In the genomic region with DNA sequence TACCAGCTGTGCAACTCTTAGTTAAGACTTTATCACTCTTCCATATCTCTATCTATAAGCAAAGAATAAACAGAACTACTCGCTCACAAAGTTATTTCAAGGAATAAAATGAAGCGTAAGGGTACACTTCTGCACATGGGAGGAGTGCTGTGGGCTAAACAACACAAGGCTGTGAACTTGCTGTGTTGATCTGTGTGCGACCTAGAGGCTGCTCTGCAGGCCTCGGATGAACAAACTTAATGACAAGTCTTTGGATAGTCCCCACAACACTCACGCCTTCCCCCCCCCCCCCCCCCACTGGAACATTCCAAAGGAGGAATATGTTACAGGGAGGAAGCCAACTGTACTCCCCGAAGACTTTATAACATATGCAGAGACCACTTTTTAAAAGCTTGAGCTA, we compare ENCODE assay signal across 8 mouse cellular contexts. TPM values are rescaled to one million over a fixed set of nuclear protein-coding genes. Genes with fewer than 3 reads are reported as not detected.
DNase-seq lines count a peak whose midpoint lies in the region; ATAC-seq and TF ChIP-seq lines count a peak whose summit lies in the region.

A gene (plus strand): TSS at position 336 of the 400 bp plus-strand sequence.

- no peaks in the 10 kb centered on the region for H3K27me3 ChIP-seq in lung, embryonic 14.5 days (ENCODE audit: insufficient read depth, low read length)
- H3K27me3 ChIP-seq in embryonic facial prominence, embryonic 15.5 days: no peaks in the 10 kb centered on the region
- H3K27me3 ChIP-seq in limb, embryonic 10.5 days (ENCODE audit: low read depth, poor library complexity, severe bottlenecking): no peaks in the 10 kb centered on the region
- H3K27me3 ChIP-seq in neural tube, embryonic 15.5 days (replicated peaks): no peaks in the 10 kb centered on the region

- H3K27ac ChIP-seq in lung, embryonic 14.5 days (ENCODE audit: low read depth): peak within 1 kb of the TSS; percentile 97
- peak within 1 kb of the TSS; percentile 91 for H3K27ac ChIP-seq in embryonic facial prominence, embryonic 15.5 days (replicated peaks)
- peak within 1 kb of the TSS; percentile 96 for H3K27ac ChIP-seq in limb, embryonic 10.5 days
- H3K27ac ChIP-seq in neural tube, embryonic 15.5 days (replicated peaks): peak within 1 kb of the TSS; percentile 78

- TF ChIP-seq CTCF in lung, embryonic 14.5 days (IDR thresholded peaks at IDR 0.05; ENCODE audit: low read depth): no peak

- H3K4me1 ChIP-seq in lung, embryonic 14.5 days (ENCODE audit: insufficient read depth): no peaks in the 10 kb centered on the region
- no peaks in the 10 kb centered on the region for H3K4me1 ChIP-seq in embryonic facial prominence, embryonic 15.5 days
- H3K4me1 ChIP-seq in limb, embryonic 10.5 days: no peaks in the 10 kb centered on the region; the same call in 1 of the 2 replicates
- peaks cover 3% of the 10 kb centered on the region; the same call in 1 of the 2 replicates for H3K4me1 ChIP-seq in neural tube, embryonic 15.5 days

- no peaks in the 10 kb centered on the region for H3K9me3 ChIP-seq in lung, embryonic 14.5 days (ENCODE audit: low read depth, low read length)
- H3K9me3 ChIP-seq in embryonic facial prominence, embryonic 15.5 days (replicated peaks): no peaks in the 10 kb centered on the region
- H3K9me3 ChIP-seq in limb, embryonic 10.5 days (replicated peaks): no peaks in the 10 kb centered on the region
- no peaks in the 10 kb centered on the region for H3K9me3 ChIP-seq in neural tube, embryonic 15.5 days (replicated peaks)

- H3K9ac ChIP-seq in lung, embryonic 14.5 days: peak within 1 kb of the TSS; percentile 86
- peak within 1 kb of the TSS; percentile 73 for H3K9ac ChIP-seq in embryonic facial prominence, embryonic 15.5 days
- H3K9ac ChIP-seq in neural tube, embryonic 15.5 days (replicated peaks): peak within 1 kb of the TSS; percentile 79

- DNase-seq in lung, embryonic 14.5 days: no peak
- DNase-seq in lung, postnatal 25 days (ENCODE audit: low spot score): no peak
- DNase-seq in limb, embryonic 10.5 days (ENCODE audit: low spot score): no peak
- no peak for DNase-seq in adrenal gland, adult (ENCODE audit: inconsistent age in 2 of 2, low spot score in 1 of 2)
- DNase-seq in cerebellum, adult 11 months: no peak
- no peak for DNase-seq in ovary, adult 18-20 months (ENCODE audit: low spot score)

- H3K4me3 ChIP-seq in lung, embryonic 14.5 days (ENCODE audit: low read depth, low read length): peak within 1 kb of the TSS; percentile 75
- H3K4me3 ChIP-seq in embryonic facial prominence, embryonic 15.5 days (replicated peaks): peak within 1 kb of the TSS; percentile 69
- H3K4me3 ChIP-seq in limb, embryonic 10.5 days: peak within 1 kb of the TSS; percentile 74
- peak within 1 kb of the TSS; percentile 72 for H3K4me3 ChIP-seq in neural tube, embryonic 15.5 days (replicated peaks)

- ATAC-seq in lung, embryonic 14.5 days (ENCODE audit: insufficient read depth): peak; percentile 39; the same call in 1 of the 2 replicates
- 0 out of 2 replicates have a peak, but pooled peaks have one; percentile 3 for ATAC-seq in embryonic facial prominence, embryonic 15.5 days (ENCODE audit: insufficient number of reproducible peaks, low FRiP score, low TSS enrichment, low read depth)
- ATAC-seq in neural tube, embryonic 15.5 days (ENCODE audit: low FRiP score): 0 out of 2 replicates have a peak, but pooled peaks have one; percentile 33

- no peaks in the 10 kb centered on the region for H3K36me3 ChIP-seq in lung, embryonic 14.5 days (ENCODE audit: insufficient read depth)
- 0 out of 2 replicates have a peak, but pooled peaks cover 3% of the 10 kb centered on the region for H3K36me3 ChIP-seq in embryonic facial prominence, embryonic 15.5 days
- H3K36me3 ChIP-seq in limb, embryonic 10.5 days: no peaks in the 10 kb centered on the region
- H3K36me3 ChIP-seq in neural tube, embryonic 15.5 days: no peaks in the 10 kb centered on the region

- H3K4me2 ChIP-seq in lung, embryonic 14.5 days: peak within 1 kb of the TSS; percentile 76
- peak within 1 kb of the TSS; percentile 65 for H3K4me2 ChIP-seq in embryonic facial prominence, embryonic 15.5 days (replicated peaks)
- peak within 1 kb of the TSS; percentile 63 for H3K4me2 ChIP-seq in neural tube, embryonic 15.5 days

- WGBS in lung, embryonic 14.5 days: 63% methylated on average over 6 of the region's 6 CpGs
- 80% methylated on average over 6 of the region's 6 CpGs for WGBS in embryonic facial prominence, embryonic 15.5 days
- 77% methylated on average over 6 of the region's 6 CpGs for WGBS in limb, embryonic 10.5 days
- 81% methylated on average over 6 of the region's 6 CpGs for WGBS in neural tube, embryonic 15.5 days

RNA-seq across cellular contexts. Expression of the gene that starts here (rescaled TPM):
- 0.14 and 0.19 TPM in 2 replicates for polyA plus RNA-seq in lung, embryonic 14.5 days (2014; fragmentation: Nextera tagmentation; extraction: Ambion mirVana)
- 0.26 and 0.35 TPM in 2 replicates for polyA plus RNA-seq in embryonic facial prominence, embryonic 15.5 days (2015; fragmentation: Nextera tagmentation; extraction: Ambion mirVana)
- 0.05 TPM in 2 replicates for polyA plus RNA-seq in limb, embryonic 10.5 days (2016; fragmentation: Nextera tagmentation; extraction: Ambion mirVana)
- 0.08 TPM in 1 of 2 replicates, not detected in the other for polyA plus RNA-seq in neural tube, embryonic 15.5 days (2015; fragmentation: Nextera tagmentation; extraction: Ambion mirVana)

Comparison
In these comparisons a context has a peak if more than half of its experiments do, and no peak if none do; other contexts are left out.
1. Peak in ATAC-seq, H3K4me3 ChIP-seq, H3K27ac ChIP-seq, H3K9ac ChIP-seq and H3K4me2 ChIP-seq in lung, embryonic 14.5 days; RNA of the gene not detected or under 1 TPM.
2. Peak in ATAC-seq, H3K4me3 ChIP-seq, H3K27ac ChIP-seq, H3K9ac ChIP-seq and H3K4me2 ChIP-seq in embryonic facial prominence, embryonic 15.5 days; RNA of the gene not detected or under 1 TPM.
3. Peak in ATAC-seq, H3K4me3 ChIP-seq, H3K27ac ChIP-seq, H3K9ac ChIP-seq and H3K4me2 ChIP-seq in neural tube, embryonic 15.5 days; RNA of the gene not detected or under 1 TPM.